Mouse (Mus musculus) fat pad, adult 2 months (tissue): Measurements from ENCODE around the gene Mrto4.
"Not testable (repeated sequence)": the region's sequence is repeated elsewhere in the genome, so short reads cannot be mapped to it uniquely, and the experiment has no call there.

ENCODE experiments used
- DNase-seq: peaks from one replicate; pipeline ENCODE4 v3.0.0-alpha.2; 2011; ENCODE audit warnings: low read depth, low spot score; ENCODE audit errors: extremely low read depth

Mrto4 gene

GRCm38 (mm10) chr4:139351931-139352711 lies at the start of gene Mrto4, which contains the start of the genes Emc1 and Ubr4:
Gene Mrto4 (minus strand): TSS chr4:139352576.
Gene Emc1 (plus strand): TSS chr4:139352587.
Gene Ubr4 (plus strand): TSS chr4:139352609.
- DNase-seq, result no peak

- no peak for DNase-seq
Observed at GRCm38 (mm10) chr4:139400487-139400886, 48.1 kb upstream of the Mrto4 start.

- no peak for DNase-seq
Observed at GRCm38 (mm10) chr4:139395431-139395830, 43.1 kb upstream of the Mrto4 start.

- no peak for DNase-seq
Observed at GRCm38 (mm10) chr4:139389557-139389956, 37.2 kb upstream of the Mrto4 start.

GRCm38 (mm10) chr4:139386869-139387319 lies 34.5 kb upstream of the Mrto4 start:
- peak; percentile 86 for DNase-seq

GRCm38 (mm10) chr4:139385841-139386240 lies 33.5 kb upstream of the Mrto4 start:
- DNase-seq, result not testable (repeated sequence)

GRCm38 (mm10) chr4:139382231-139382630 lies 29.9 kb upstream of the Mrto4 start:
- DNase-seq, result no peak

GRCm38 (mm10) chr4:139381452-139381845 lies 29.1 kb upstream of the Mrto4 start:
- no peak for DNase-seq

- DNase-seq, result no peak
Observed at GRCm38 (mm10) chr4:139380775-139381451, 28.5 kb upstream of the Mrto4 start.

- peak; percentile 56 for DNase-seq
Observed at GRCm38 (mm10) chr4:139380207-139380748, 27.9 kb upstream of the Mrto4 start.

- no peak for DNase-seq
Observed at GRCm38 (mm10) chr4:139379719-139380118, 27.3 kb upstream of the Mrto4 start.

GRCm38 (mm10) chr4:139373531-139373930 lies 21.2 kb upstream of the Mrto4 start:
- no peak for DNase-seq

- peak; percentile 62 for DNase-seq
Observed at GRCm38 (mm10) chr4:139373130-139373529, 20.8 kb upstream of the Mrto4 start.

- DNase-seq, result no peak
Observed at GRCm38 (mm10) chr4:139368038-139368437, 15.7 kb upstream of the Mrto4 start.

- no peak for DNase-seq
Observed at GRCm38 (mm10) chr4:139367336-139367735, 15.0 kb upstream of the Mrto4 start.

GRCm38 (mm10) chr4:139360761-139361548 lies 8.6 kb upstream of the Mrto4 start:
- no peak for DNase-seq

GRCm38 (mm10) chr4:139357211-139357610 lies 4.8 kb upstream of the Mrto4 start:
- DNase-seq, result no peak

GRCm38 (mm10) chr4:139352832-139353231 lies 456 bp upstream of the Mrto4 start:
- DNase-seq, result no peak

GRCm38 (mm10) chr4:139345416-139346019 lies 6.9 kb downstream of the Mrto4 start:
- DNase-seq, result peak; percentile 16

GRCm38 (mm10) chr4:139343718-139344117 lies 8.7 kb downstream of the Mrto4 start:
- DNase-seq, result no peak
